ENCODE assay signal across 26 mouse cellular contexts in genomic region chr5:73599991-73600390, GRCm38 (mm10). TPM values are rescaled to one million over a fixed set of nuclear protein-coding genes. Genes with fewer than 3 reads are reported as not detected.
DNase-seq lines count a peak whose midpoint lies in the region; ATAC-seq and TF ChIP-seq lines count a peak whose summit lies in the region.
"Had no signal": no experiment of that assay in that cellular context is flagged by ENCODE, and none has a peak within 500 bp of the region (broad histone marks: within the 10 kb centered on the region; RNA-seq: fewer than 3 reads in every experiment).

No protein-coding gene starts in this region.

- 0 out of 2 replicates have a peak, but pooled peaks have one; percentile 17 for ATAC-seq in lung, postnatal 0 days
- ATAC-seq: intestine, embryonic 15.5 days had no signal

- no peak overlapping the region for H3K4me2 ChIP-seq in lung, postnatal 0 days (replicated peaks; ENCODE audit: low read depth, low read length)
- H3K4me2 ChIP-seq: forebrain, embryonic 13.5 days; heart, embryonic 15.5 days; hindbrain, embryonic 15.5 days; intestine, embryonic 15.5 days; liver, embryonic 11.5 days; midbrain, embryonic 12.5 days; neural tube, embryonic 13.5 days; stomach, embryonic 15.5 days had no signal

- 56% methylated on average over 2 of the region's 2 CpGs for WGBS in lung, postnatal 0 days

- no peak overlapping the region for H3K9ac ChIP-seq in lung, postnatal 0 days (replicated peaks; ENCODE audit: low read depth)
- H3K9ac ChIP-seq: forebrain, embryonic 13.5 days; heart, embryonic 15.5 days; hindbrain, embryonic 15.5 days; intestine, embryonic 15.5 days; midbrain, embryonic 12.5 days; neural tube, embryonic 13.5 days; stomach, embryonic 15.5 days had no signal

- no peak for TF ChIP-seq CTCF in lung, postnatal 0 days (IDR thresholded peaks at IDR 0.05)

- peak; percentile 35 to 44 for DNase-seq in heart, adult 18-20 months
- DNase-seq in heart, adult 8-10 months (ENCODE audit: low spot score): no peak
- DNase-seq in lung, postnatal 0 days (ENCODE audit: low spot score): no peak
- DNase-seq in lung, postnatal 36 days: no peak
- peak; percentile 60 for DNase-seq in adrenal gland, postnatal 14 days
- peak; percentile 20 for DNase-seq in heart, postnatal 4 days
- no peak for DNase-seq in frontal cortex, postnatal 25 days (ENCODE audit: low spot score in 2 of 2)
- DNase-seq: B cell, adult 2 months; cerebellum, postnatal 25 days; gastrocnemius, postnatal 25 days; kidney, adult 9 months; kidney, postnatal 25 days; layer of hippocampus, adult 9-11 months; lung, adult 18-20 months; spleen, adult 18-20 months had no signal

- no peaks in the 10 kb centered on the region for H3K36me3 ChIP-seq in lung, postnatal 0 days (ENCODE audit: insufficient read depth, low read length)
- H3K36me3 ChIP-seq: heart, embryonic 15.5 days; hindbrain, embryonic 15.5 days; intestine, embryonic 15.5 days; midbrain, embryonic 12.5 days; neural tube, embryonic 13.5 days; stomach, embryonic 15.5 days had no signal

- no peaks in the 10 kb centered on the region for H3K9me3 ChIP-seq in lung, postnatal 0 days (ENCODE audit: low read length)
- H3K9me3 ChIP-seq: forebrain, embryonic 13.5 days; heart, embryonic 15.5 days; hindbrain, embryonic 15.5 days; intestine, embryonic 15.5 days; midbrain, embryonic 12.5 days; neural tube, embryonic 13.5 days; stomach, embryonic 15.5 days had no signal

- H3K4me3 ChIP-seq in lung, postnatal 0 days (ENCODE audit: low read depth, low read length): no peak overlapping the region
- H3K4me3 ChIP-seq: forebrain, embryonic 13.5 days; heart, embryonic 15.5 days; hindbrain, embryonic 15.5 days; intestine, embryonic 15.5 days; midbrain, embryonic 12.5 days; neural tube, embryonic 13.5 days; stomach, embryonic 15.5 days had no signal

- no peaks in the 10 kb centered on the region for H3K27me3 ChIP-seq in lung, postnatal 0 days (replicated peaks; ENCODE audit: insufficient read depth, low read length)
- H3K27me3 ChIP-seq: forebrain, embryonic 13.5 days; heart, embryonic 15.5 days; hindbrain, embryonic 15.5 days; intestine, embryonic 15.5 days; midbrain, embryonic 12.5 days; neural tube, embryonic 13.5 days; stomach, embryonic 15.5 days had no signal

- H3K4me1 ChIP-seq in lung, postnatal 0 days (ENCODE audit: insufficient read depth, low read depth, low read length): no peaks in the 10 kb centered on the region
- H3K4me1 ChIP-seq: heart, embryonic 15.5 days; intestine, embryonic 15.5 days; stomach, embryonic 15.5 days had no signal

- H3K27ac ChIP-seq in lung, postnatal 0 days (ENCODE audit: low read length): no peak overlapping the region
- H3K27ac ChIP-seq: forebrain, embryonic 13.5 days; heart, embryonic 15.5 days; hindbrain, embryonic 15.5 days; intestine, embryonic 15.5 days; neural tube, embryonic 13.5 days; stomach, embryonic 15.5 days had no signal

- no peak for TF ChIP-seq EP300 in lung, postnatal 0 days (IDR thresholded peaks at IDR 0.05)

RNA-seq across cellular contexts. Expression of gene Lrrc66, which starts 32.3 kb away (rescaled TPM):
- not detected for total RNA-seq in heart, adult 18-20 months (2021)
- total RNA-seq in heart, adult 8-10 months (2022): under 1 TPM in 1 of 4 experiments, not detected in 3; 0.12 TPM
- 0.10 and 0.20 TPM in 2 replicates for polyA plus RNA-seq in lung, postnatal 0 days (2015; fragmentation: Nextera tagmentation; extraction: Ambion mirVana)
- not detected in 2 replicates for total RNA-seq in adrenal gland, postnatal 14 days (2021)
- total RNA-seq in heart, postnatal 4 days (2021): under 1 TPM in 1 of 2 experiments, not detected in 1; 0.32 TPM
- total RNA-seq: gastrocnemius, postnatal 25 days; left cerebral cortex, adult 8-10 months had no signal
- polyA plus RNA-seq: forebrain, embryonic 13.5 days; hindbrain, embryonic 15.5 days; limb, embryonic 11.5 days; midbrain, embryonic 12.5 days; neural tube, embryonic 13.5 days had no signal

RNA-seq across cellular contexts. Expression of gene Sgcb, which starts 47.6 kb away (rescaled TPM):
- total RNA-seq in heart, adult 18-20 months (2021): 100 to 1,000 TPM; 105 to 115 TPM
- 100 to 1,000 TPM; 113 to 128 (median 122) TPM for total RNA-seq in heart, adult 8-10 months (2022)
- polyA plus RNA-seq in lung, postnatal 0 days (2015; fragmentation: Nextera tagmentation; extraction: Ambion mirVana): 16.4 and 16.6 TPM in 2 replicates
- 19.5 and 22.6 TPM in 2 replicates for total RNA-seq in adrenal gland, postnatal 14 days (2021)
- 10 to 100 TPM; 58.7 to 61.2 TPM for total RNA-seq in heart, postnatal 4 days (2021)

RNA-seq across cellular contexts. Expression of gene Spata18, which starts 51.2 kb away (rescaled TPM):
- total RNA-seq in heart, adult 18-20 months (2021): 1 to 10 TPM in 1 of 2 experiments, not detected in 1; 1.3 TPM
- total RNA-seq in heart, adult 8-10 months (2022): under 1 TPM; 0.22 to 0.37 (median 0.33) TPM
- polyA plus RNA-seq in lung, postnatal 0 days (2015; fragmentation: Nextera tagmentation; extraction: Ambion mirVana): 6.6 and 8.3 TPM in 2 replicates
- total RNA-seq in adrenal gland, postnatal 14 days (2021): 0.23 TPM in 1 of 2 replicates, not detected in the other
- total RNA-seq in heart, postnatal 4 days (2021): 1 to 10 TPM; 2.0 to 2.7 TPM
- total RNA-seq: adrenal gland, adult 18-20 months; gastrocnemius, postnatal 25 days had no signal
- polyA plus RNA-seq: liver, embryonic 11.5 days had no signal

Comparison
In these comparisons a context has a peak if more than half of its experiments do, and no peak if none do; other contexts are left out.
1. DNase-seq: peak in heart, adult 18-20 months (2 of 2), adrenal gland, postnatal 14 days (single experiment) and heart, postnatal 4 days (single experiment); none in heart, adult 8-10 months (single experiment), lung, postnatal 0 days (single experiment), lung, postnatal 36 days (single experiment) and frontal cortex, postnatal 25 days (0 of 2).